Mouse (Mus musculus): ENCODE results near the gene Prl6a1.

Prl6a1 gene

GRCm38 (mm10) chr13:27312334-27313225 is at the start of gene Prl6a1:
Gene Prl6a1 (plus strand): TSS chr13:27312627.
- DNase-seq (ENCODE audit: low spot score in 2 of 2) = no peak

DNA sequence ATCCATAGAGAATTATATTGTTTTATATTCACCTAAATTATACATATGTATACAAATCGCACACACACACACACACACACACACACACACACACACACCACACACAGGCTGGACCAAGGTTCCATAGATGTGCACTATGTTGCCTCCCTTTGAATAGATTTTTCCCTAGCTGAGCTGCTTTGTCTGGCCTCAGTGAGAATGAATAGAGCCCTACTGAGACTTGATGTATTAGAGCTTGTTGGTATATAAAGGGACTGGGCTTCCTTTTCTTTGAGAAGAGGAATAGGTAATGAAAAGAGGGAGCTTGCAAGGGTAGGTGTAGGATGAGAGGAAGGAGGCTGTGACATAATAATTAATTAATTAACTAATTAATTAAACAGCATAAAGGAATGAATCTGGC is 22.6 kb downstream of the Prl6a1 start:
- no peak for DNase-seq (ENCODE audit: low spot score in 2 of 2)

DNA sequence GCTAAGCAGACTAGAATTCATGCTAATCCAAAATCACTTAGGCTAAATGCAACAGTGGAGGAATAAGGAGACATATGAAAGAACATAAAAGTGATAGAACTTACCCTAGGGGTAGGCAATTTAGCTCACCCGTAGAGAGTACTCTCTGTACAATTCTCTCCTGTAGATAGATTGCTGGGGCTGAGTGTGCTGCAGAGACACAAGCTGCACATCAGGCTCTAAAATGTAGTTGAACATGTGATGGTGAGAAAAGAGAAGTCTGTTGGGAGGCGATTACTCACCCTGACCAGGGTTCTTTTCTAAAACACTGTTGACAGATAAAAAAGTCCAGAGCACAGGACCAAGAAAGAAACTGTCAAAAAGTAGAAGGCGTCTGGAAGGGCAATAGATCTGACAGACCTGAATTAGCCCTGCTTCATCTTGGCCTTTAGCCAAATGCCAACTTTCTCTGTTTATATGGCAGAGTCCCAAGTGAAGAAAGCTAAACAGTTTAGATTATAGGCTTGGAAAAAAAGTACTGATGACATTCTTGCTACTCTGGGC is 30.4 kb downstream of the Prl6a1 start:
- no peak for DNase-seq (ENCODE audit: low spot score in 2 of 2)

GRCm38 (mm10) chr13:27345373-27345772 is 32.9 kb downstream of the Prl6a1 start, which contains the start of gene Prl8a2:
Gene Prl8a2 (plus strand): TSS chr13:27345673.
- DNase-seq (ENCODE audit: low spot score in 2 of 2) = no peak
